Mouse (Mus musculus) liver, adult 2 months (tissue): ENCODE data around the gene Cacnb4. TPM values are rescaled to one million over a fixed set of nuclear protein-coding genes. Genes with fewer than 3 reads are reported as not detected.

Source experiments
- DNase-seq: peaks from one replicate; pipeline ENCODE4 v3.0.0-alpha.2; 2011; ENCODE audit warnings: low read depth, low spot score; ENCODE audit errors: extremely low read depth
- H3K27ac ChIP-seq: fragments of 200-500 bp; replicated peaks from 2 replicates; pipeline ENCODE4 v1.5.1; 2012; ENCODE audit warnings: low read depth, mild to moderate bottlenecking, control low read depth, inconsistent platforms, low read length; ENCODE audit not compliant: insufficient read depth
- H3K27me3 ChIP-seq: fragments of 200-500 bp; 2 replicates; pipeline ENCODE4 v1.6.1; 2012; ENCODE audit warnings: mild to moderate bottlenecking, moderate library complexity, low read length, inconsistent platforms; ENCODE audit not compliant: control insufficient read depth, insufficient read depth
- H3K36me3 ChIP-seq: fragments of 200-500 bp; 2 replicates; pipeline ENCODE4 v1.6.1; 2012; ENCODE audit warnings: low read length, inconsistent platforms; ENCODE audit not compliant: control insufficient read depth, insufficient read depth
- H3K4me1 ChIP-seq: fragments of 200-500 bp; 2 replicates; pipeline ENCODE4 v1.6.1; 2011; ENCODE audit warnings: low read length; ENCODE audit not compliant: control insufficient read depth, insufficient read depth
- H3K4me3 ChIP-seq: fragments of 200-500 bp; 2 replicates; pipeline ENCODE4 v1.5.1; 2011; ENCODE audit warnings: low read depth, mild to moderate bottlenecking, control low read depth, low read length, moderate library complexity; ENCODE audit not compliant: insufficient read depth
- H3K79me2 ChIP-seq: fragments of 200-500 bp; 2 replicates; pipeline ENCODE4 v1.6.1; 2012; ENCODE audit warnings: inconsistent platforms, mild to moderate bottlenecking, low read length, moderate library complexity; ENCODE audit not compliant: control insufficient read depth, insufficient read depth
- H3K9ac ChIP-seq: fragments of 200-500 bp; 2 replicates; pipeline ENCODE4 v1.6.1; 2012; ENCODE audit warnings: low read depth, mild to moderate bottlenecking, control low read depth, inconsistent platforms, low read length
- CTCF ChIP-seq: fragments of 200-500 bp; IDR thresholded peaks from 2 replicates; pipeline ENCODE4 v1.5.1; 2011; ENCODE audit warnings: low read depth, low read length, control low read depth
- POLR2A ChIP-seq: fragments of 200-500 bp; IDR thresholded peaks from 2 replicates; pipeline ENCODE4 v1.6.1; 2011; ENCODE audit warnings: low read length, control low read depth; ENCODE audit not compliant: insufficient read depth; ENCODE audit errors: extremely low read depth
- WGBS: fragments of 180-500 bp; shearing (Covaris S2); methylation state at CpG from one replicate; pipeline ENCODE4 v1.1.7; 2018; 5-methylcytosine and 5-hydroxymethylcytosine counted together
- polyA plus RNA-seq: library from polyadenylated mRNA; depleted of rRNA; stranded (reverse); fragments of >200 nt; gene quantifications from 2 replicates; pipeline ENCODE4 v1.2.3, GENCODE M21; 2012
- total RNA-seq: library from RNA; depleted of rRNA; stranded (reverse); fragments of >200 nt; gene quantifications from 2 replicates; pipeline ENCODE4 v1.2.3, GENCODE M21; 2014

Gene Cacnb4
- total and polyA plus RNA-seq, 2 experiments: 0.01 TPM; not detected in 1

GRCm38 (mm10) chr2:52523056-52523715 lies 153.4 kb downstream of the Cacnb4 start:
- 85% methylated on average over 7 of the region's 7 CpGs for WGBS
- no peak overlapping the region for H3K27ac ChIP-seq

GRCm38 (mm10) chr2:52521012-52521411 lies 155.6 kb downstream of the Cacnb4 start:
- H3K27ac ChIP-seq: no peak overlapping the region
- DNase-seq: no peak
- no peak overlapping the region for H3K4me3 ChIP-seq
- H3K36me3 ChIP-seq: no peaks in the 10 kb centered on the region
- WGBS: 97% methylated on average over 1 of the region's 1 CpGs
- H3K4me1 ChIP-seq: no peaks in the 10 kb centered on the region
- TF ChIP-seq CTCF (no peak), POLR2A (no peak)
- no peaks in the 10 kb centered on the region for H3K27me3 ChIP-seq
- no peaks in the 10 kb centered on the region for H3K79me2 ChIP-seq
- H3K9ac ChIP-seq: no peak overlapping the region

More at GRCm38 (mm10) chr2:52523056-52523715, 153.4 kb downstream of the Cacnb4 start:
- no peaks in the 10 kb centered on the region for H3K36me3 ChIP-seq
- H3K79me2 ChIP-seq: no peaks in the 10 kb centered on the region
- TF ChIP-seq CTCF: no peak
- TF ChIP-seq POLR2A: no peak
- DNase-seq: peak; percentile 41
- H3K27me3 ChIP-seq: no peaks in the 10 kb centered on the region
- H3K9ac ChIP-seq: no peak overlapping the region
- H3K4me1 ChIP-seq: no peaks in the 10 kb centered on the region
- H3K4me3 ChIP-seq: no peak overlapping the region

DNA sequence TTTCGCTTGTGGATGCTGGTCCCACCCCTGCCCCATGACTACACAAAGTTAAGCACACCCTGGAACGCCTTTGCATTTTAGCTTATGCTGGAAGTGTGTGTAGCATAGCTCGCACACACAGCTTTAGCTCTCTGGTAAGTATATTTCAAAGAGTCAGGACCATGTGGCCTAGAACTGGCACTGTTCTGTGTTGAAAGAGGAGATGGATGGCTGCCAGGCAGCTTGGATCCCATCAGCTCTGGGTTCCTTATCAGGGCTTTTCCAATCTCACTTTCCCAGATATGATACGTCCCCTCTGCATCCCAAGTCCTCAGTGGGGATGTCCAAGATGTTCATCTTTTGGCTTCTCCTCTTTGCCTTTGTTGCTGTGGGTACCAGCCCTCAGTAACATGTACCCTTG lies 157.9 kb downstream of the Cacnb4 start:
- Histone ChIP-seq H3K4me1 (no peaks in the 10 kb centered on the region), H3K9ac (no peak overlapping the region), H3K27me3 (no peaks in the 10 kb centered on the region), H3K4me3 (no peak overlapping the region), H3K36me3 (no peaks in the 10 kb centered on the region), H3K27ac (no peak overlapping the region), H3K79me2 (no peaks in the 10 kb centered on the region)
- no peak for TF ChIP-seq POLR2A
- TF ChIP-seq CTCF: no peak
- DNase-seq: peak; percentile 28
- 74% methylated on average over 4 of the region's 4 CpGs for WGBS

DNA sequence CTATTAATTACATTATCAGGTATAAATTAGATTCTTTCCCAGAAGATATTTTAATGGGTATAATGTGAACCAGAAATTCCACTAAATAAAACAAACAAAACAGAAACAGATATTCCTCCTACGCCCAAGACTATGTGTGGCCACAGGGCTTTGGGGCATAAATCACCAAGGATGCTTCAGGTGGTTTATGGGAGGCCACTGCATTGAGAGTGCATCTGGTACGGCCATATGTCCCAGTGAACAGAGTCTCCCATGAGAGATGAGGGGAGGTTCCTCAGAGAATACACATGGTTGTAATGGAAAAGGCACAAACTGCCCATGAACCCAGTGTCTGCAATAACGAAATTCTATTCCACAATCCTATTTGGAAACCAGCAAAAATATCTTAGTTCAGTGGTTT lies 160.1 kb downstream of the Cacnb4 start:
- H3K36me3 ChIP-seq: no peaks in the 10 kb centered on the region
- H3K4me3 ChIP-seq: no peak overlapping the region
- H3K27me3 ChIP-seq: no peaks in the 10 kb centered on the region
- H3K4me1 ChIP-seq: no peaks in the 10 kb centered on the region
- no peak overlapping the region for H3K27ac ChIP-seq
- no peaks in the 10 kb centered on the region for H3K79me2 ChIP-seq
- WGBS: 93% methylated on average over 3 of the region's 3 CpGs
- no peak for DNase-seq
- no peak overlapping the region for H3K9ac ChIP-seq
- TF ChIP-seq POLR2A (no peak), CTCF (no peak)

DNA sequence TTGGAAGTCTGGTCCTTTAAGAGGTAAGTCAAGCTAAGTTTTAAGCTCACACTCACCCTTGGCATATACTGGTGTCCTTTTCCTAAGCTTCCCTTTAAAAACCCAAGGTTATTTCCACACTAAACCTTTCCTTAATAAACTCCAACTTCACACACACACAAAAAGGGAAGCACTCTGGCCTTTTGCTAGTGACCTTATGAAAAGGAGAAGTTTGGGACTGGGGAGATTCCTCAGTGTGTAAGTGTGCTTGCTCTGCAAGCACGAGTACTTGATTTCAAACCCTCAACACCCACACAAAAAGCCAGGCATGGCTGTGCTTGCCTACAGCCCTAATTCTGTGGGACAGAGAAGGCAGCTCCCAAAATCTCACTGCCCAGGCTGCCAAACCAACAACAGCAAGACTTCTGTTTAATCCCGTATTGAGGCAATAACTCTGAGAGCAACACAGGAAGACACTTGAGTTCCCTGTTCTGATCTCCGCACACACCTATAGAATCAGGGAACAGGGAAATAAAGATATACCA lies 163.7 kb downstream of the Cacnb4 start:
- WGBS: 83% methylated on average over 3 of the region's 3 CpGs
- Histone ChIP-seq H3K27ac (no peak overlapping the region), H3K27me3 (no peaks in the 10 kb centered on the region), H3K4me3 (no peak overlapping the region), H3K9ac (no peak overlapping the region), H3K36me3 (no peaks in the 10 kb centered on the region), H3K79me2 (no peaks in the 10 kb centered on the region), H3K4me1 (no peaks in the 10 kb centered on the region)
- DNase-seq: peak; percentile 34
- TF ChIP-seq POLR2A (no peak), CTCF (no peak)

GRCm38 (mm10) chr2:52512206-52512605 lies 164.4 kb downstream of the Cacnb4 start:
- Histone ChIP-seq H3K9ac (no peak overlapping the region), H3K27ac (no peak overlapping the region), H3K36me3 (no peaks in the 10 kb centered on the region), H3K4me3 (no peak overlapping the region), H3K27me3 (no peaks in the 10 kb centered on the region), H3K79me2 (no peaks in the 10 kb centered on the region), H3K4me1 (no peaks in the 10 kb centered on the region)
- DNase-seq: no peak
- TF ChIP-seq CTCF (no peak), POLR2A (no peak)
- WGBS: 45% methylated on average over 3 of the region's 3 CpGs
